Mouse (Mus musculus): ENCODE data around the gene Hoxa11.
A peak's percentile ranks its signal among the peaks of the same experiment; 100 is the strongest.

Gene Hoxa11

DNA sequence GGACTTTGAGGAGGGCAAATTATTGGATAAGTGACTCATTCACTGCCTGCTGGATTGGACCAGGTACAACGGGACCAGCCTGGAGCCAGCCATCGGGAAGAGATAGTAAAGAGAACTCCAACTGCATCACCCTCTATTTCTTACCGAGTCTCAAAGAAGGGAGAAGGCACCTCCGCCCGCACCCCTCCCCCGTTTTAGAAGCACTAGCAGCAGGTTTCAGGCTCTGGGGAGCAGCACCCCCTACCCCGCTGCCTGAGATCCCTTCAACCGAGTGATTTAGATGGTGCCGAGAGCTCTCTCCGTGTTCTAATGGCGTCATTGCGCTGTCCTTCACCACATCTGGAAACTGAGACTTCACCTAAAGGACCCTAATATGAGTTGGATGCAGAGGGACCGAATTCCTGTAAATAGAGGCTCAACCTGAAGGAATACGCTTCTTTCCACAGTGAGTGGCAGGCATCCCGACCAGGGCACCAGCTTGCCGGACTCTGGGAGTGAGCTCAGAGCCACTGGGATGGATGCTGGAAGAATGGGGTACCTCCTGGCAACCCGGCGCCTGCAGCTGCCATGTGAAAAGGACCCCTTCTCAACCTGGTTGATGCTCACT, 19.8 kb upstream of the Hoxa11 start:
- DNase-seq (ENCODE audit: low spot score in 2 of 2), result peak in 1 of 2 experiments; percentile 14

- peak in 1 of 2 experiments; percentile 9 for DNase-seq (ENCODE audit: low spot score in 2 of 2)
Measured at GRCm38 (mm10) chr6:52264106-52264790, 18.6 kb upstream of the Hoxa11 start.

DNA sequence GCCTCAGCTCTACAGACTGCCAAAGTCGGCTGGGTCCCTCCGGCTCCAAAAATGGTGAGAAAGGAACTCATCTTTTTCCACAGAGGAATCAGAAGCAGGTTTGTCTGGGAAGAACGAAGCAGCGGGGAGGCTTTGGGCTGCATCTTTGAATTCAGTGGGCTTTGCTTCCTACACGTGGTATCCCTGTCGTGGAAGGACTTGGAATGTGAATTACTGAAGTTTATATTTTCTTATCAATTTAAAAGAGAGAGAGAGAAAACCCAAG, 17.6 kb upstream of the Hoxa11 start:
- no peak for DNase-seq (ENCODE audit: low spot score in 2 of 2)

DNA sequence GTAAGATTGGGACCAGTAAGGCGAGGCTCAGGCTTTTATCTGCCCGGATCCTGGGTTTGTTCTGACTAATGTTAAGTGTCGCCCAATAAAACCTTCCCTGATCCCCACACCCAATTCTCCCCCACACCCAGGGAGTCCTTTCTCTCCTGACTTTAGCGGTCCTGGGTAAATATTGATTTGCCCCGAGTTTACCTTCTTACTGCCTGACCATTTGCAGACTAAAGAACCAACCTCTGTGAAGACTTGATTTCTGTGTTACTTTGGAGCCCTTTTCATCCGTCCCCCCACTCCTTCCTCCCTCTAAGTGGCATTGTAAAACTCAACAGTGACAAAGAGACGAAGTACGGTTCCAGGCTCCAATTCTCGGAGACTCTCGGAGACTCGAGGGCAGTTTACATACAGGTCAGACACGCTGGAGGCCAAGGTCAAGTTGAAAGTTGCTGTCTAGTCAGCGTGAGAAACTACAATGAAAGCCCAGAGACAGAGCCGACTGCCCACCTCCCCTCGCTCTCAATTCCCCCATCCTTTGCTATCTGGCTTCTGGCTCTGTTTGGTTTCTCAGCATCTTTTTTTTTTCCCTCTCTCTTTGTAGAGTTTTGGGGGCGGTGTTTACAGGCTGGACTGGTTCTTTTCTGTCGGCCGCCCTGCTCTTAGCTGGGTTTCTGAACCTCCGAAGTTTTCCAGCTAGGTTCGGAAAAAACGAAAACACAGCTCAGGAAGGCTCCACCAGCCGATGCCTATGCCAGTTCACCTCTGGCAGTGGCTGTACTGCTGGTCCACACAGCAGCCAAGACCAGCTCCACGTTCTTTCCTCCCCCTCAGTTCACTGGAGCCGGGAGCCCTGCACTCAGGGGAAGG, 17.1 kb upstream of the Hoxa11 start:
- peak in 1 of 2 experiments; percentile 10 for DNase-seq (ENCODE audit: low spot score in 2 of 2)

- peak in 1 of 2 experiments; percentile 16 for DNase-seq (ENCODE audit: low spot score in 2 of 2)
Measured at GRCm38 (mm10) chr6:52261751-52262462, 16.3 kb upstream of the Hoxa11 start.

GRCm38 (mm10) chr6:52260654-52261575, 15.3 kb upstream of the Hoxa11 start, which contains the start of gene Hoxa13:
Gene Hoxa13, minus strand, starts transcription at chr6:52260880.
- peak in 1 of 2 experiments; percentile 7 for DNase-seq (ENCODE audit: low spot score in 2 of 2)

DNA sequence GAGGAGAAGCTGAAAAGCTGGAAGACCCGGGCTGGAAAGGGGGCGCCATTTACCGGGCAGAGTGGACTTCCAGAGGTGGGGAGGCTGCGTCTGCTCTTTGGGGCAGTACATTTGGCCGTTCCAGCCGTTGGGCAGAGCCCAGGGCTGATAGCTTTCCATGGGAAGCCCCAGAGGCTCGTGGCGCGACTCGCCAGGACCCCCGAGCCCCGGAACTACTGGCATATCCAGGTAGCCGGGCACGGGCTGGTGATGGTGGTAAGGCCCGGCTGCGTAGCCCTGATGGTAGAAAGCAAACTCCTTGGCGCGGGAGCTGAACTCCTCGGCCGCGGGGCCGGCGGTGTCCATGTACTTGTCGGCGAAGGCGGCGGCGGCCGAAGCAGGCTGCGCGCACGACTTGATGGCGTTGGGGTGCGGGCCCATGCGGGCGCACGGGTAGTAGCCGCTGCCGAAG, 14.2 kb upstream of the Hoxa11 start:
- no peak for DNase-seq (ENCODE audit: low spot score in 2 of 2)

- no peak for DNase-seq (ENCODE audit: low spot score in 2 of 2)
Measured at GRCm38 (mm10) chr6:52259081-52259790, 13.6 kb upstream of the Hoxa11 start.

DNA sequence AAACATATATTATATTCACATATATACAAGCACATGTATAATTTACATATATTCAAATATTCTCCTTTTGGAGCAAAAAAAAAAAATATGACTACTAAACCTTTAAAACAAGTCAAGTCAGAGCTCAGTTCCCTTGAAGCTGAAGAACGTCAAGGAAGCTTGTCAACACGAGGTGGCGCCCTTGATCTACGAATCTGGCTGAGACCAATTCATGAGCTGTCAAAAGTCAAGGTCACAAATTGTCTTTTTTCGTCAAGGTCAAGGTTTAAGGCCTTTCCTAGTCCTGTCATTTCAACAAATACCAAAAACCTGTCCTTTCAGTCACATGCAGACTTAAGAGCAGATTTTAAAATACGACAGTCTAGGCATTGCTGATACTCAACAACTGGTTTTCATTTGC, 11.3 kb upstream of the Hoxa11 start:
- peak; percentile 65 to 84 for DNase-seq (ENCODE audit: low spot score in 2 of 2)

DNA sequence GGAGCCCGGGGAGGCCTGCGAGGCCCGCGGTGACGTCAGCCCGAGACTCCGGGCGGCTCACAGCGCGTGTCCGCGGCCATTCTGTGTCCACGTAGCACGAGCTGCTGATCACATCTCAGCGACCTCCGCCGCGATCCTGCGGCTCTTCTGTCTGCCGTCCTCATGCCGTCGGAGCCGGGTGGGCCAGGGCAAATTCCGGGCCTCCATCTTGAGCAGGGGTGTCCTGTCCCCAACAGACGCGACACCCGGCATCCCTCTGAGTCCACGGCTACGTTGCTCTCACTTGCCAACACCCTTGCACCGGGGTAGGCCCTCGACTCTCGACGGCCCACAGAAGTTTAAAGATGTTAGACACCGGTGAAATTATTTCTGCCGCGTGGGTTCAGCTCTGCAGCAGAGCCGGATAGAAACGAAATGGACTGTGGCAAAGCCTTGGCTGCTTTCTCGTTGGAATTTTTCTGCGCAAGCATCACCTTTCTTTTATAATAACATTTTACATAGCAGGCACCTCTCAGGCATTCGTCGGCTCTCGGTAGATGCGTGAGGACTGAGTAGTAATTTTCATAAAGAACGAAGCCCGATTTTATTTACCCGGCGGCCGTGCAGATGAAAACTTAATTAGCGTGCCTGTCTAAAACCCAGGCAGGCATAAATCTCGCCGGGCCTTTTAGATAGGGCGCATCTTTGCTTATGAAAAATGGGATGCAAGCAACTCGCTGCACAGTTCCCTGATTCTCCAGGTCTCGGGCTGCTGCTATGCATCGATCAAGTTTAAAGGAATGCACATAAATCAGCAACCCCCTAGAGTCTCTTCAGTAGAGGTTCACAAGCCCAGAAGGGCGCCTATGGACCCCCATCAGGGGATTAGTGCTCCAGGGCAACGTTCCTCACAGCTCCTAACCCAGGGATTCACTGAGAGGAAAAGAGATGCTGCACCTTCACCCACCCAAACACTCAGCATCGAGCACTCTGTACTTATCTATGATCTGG, 8.2 kb upstream of the Hoxa11 start:
- DNase-seq (ENCODE audit: low spot score in 2 of 2), result no peak

DNA sequence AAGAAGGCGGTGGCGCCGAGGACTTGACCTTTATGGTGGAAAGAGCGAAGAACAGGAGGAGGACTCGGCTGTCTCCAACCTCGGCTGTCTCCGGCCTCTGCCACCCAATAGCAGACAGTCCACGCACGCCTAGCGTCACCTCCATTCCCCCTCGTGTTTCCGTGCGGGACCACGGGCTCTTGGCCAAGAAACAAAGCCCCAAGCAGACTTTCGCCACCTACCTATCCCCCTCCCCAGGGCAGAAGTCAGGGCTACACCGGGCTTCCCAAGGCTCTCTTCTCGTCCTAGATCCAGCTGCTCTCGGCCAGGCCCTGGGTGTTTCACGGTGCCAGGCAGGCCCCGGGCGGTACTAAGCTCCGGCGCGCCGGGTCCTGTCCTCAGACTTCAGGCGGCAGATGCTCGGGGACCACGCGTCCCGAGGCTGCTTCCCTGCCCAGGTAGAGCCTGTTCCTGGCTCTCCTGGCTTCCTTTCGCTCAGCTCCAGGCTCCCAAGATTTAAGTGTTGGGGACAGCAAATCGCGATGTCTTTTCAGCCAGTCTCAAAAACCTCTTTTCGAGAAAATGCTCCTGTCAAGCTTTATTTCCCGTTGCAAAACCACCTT, 7.3 kb upstream of the Hoxa11 start:
- no peak for DNase-seq (ENCODE audit: low spot score in 2 of 2)

DNA sequence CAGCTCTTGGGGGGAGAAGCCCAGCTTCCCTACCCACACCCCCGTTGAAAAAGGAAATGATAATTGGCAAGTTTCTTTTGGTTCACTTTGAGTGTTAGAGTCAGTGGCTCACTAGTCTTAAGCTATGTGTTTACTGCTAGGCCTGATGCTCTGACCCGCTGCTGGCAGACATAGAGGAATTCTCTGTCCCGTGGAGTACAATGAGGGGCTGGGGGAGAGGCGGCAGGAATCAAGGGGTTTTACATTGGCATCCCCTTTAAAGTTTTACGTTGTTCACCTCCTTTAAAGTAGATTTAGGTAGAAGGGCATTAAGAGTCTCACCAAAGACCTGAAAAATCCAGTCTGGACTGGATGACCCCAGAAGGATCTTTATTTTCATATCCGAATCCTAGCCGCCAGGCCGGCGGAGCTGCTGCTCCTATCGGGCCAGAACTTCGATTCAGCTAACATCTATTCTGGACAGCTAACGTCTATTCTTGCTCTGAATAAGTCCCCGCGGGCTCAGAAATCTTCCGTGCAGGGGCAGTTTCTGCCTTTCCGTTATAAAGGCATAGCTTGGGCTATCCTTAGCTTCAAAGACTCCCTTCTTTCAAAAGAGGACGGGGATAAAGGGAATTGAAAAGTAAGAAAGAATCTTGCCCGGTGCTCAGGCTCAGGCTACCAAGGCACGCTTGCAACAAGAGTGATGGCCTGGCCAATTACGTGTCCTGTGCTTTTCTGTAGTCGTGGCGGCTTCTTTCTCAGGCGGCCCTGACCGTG, 6.6 kb upstream of the Hoxa11 start:
- DNase-seq (ENCODE audit: low spot score in 2 of 2), result no peak

DNA sequence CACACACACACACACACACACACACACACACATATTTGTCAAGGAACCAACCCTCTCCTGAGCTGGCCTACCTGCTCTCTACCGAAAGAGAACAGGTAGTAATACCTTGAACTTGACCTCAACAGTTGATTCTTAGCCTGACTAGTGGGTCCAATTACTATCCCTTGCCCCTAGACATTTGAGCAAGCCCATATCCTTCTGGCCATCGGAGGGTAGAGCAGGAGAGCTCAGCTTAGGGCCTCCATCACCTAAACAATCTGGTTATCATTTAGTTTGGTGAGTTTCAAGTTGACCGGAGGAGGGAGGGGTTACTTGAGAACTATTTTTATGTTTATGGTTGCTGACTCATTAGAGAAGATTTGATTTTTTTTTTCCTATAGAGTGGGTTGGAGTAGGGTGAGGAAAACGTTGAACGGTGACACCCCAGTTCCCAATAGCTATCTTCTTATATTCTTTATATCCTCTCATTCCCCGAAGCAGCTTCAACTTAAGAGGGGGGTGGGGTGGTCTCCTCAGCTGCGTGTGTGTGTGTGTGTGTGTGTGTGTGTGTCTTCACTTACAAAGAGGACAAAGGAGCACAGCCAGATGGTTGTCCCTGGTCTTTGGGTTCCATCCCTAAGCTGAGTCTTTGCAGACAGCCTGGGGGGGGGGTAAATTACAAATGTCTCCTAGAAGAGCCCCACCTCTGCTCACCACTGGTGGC, 5.7 kb upstream of the Hoxa11 start:
- peak in 1 of 2 experiments; percentile 14 for DNase-seq (ENCODE audit: low spot score in 2 of 2)

- DNase-seq (ENCODE audit: low spot score in 2 of 2), result peak in 1 of 2 experiments; percentile 6
Measured at GRCm38 (mm10) chr6:52249826-52250225, 4.2 kb upstream of the Hoxa11 start.

DNA sequence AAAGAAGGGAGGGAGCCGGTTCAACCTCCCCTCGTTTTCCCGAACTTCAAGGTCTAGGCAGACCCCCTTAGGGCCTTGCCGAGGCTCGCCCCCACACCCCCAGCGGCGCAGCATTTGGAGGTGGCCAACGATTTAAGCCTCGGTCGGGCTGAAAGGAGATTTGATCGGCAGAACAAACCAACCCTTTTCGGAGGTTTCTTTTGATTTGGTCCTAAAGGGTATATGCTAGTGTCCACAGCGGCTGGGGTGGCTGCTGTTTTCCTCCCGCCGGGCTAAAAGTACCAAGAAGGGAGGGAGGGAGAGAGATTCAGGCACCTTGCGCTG, 3.8 kb upstream of the Hoxa11 start:
- peak in 1 of 2 experiments; percentile 16 for DNase-seq (ENCODE audit: low spot score in 2 of 2)

DNA sequence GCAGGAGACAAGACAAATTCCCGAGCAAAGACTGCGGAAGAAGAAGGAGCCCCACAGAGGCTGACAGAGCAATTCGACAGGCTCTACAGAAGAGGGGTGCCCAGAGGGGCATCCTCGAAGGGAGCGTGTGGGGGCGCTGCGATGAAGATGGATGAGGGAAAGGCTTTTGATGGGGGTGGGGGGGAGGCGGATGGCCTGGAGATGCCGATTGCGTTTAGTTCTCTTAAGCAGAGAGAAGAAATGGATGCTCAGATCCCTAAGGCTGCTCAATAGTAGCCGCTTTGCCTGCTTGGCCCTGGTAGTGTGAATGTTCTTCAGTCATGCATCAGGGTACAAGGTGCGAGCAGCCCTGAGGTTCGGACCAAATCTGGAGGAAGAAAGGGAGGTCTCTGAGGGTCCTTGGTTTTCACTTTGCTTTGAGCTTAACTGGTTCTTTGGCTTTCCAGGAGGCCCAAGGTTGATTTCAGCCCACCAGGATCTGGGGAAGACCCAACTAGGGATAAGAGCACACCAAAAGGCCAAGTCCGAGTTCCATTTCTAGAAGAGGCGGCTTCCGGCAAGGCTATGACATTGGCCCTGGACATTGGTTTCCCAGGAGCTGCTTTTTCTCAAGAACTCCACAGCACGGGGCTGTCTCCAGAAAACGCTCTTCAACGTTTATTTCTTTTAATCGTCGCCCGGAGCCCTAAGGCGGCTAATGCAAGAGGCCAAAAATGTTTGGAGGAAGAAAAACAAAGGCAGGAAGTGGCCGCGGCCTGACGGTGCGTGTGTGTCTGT, 3.2 kb upstream of the Hoxa11 start:
- DNase-seq (ENCODE audit: low spot score in 2 of 2), result peak in 1 of 2 experiments; percentile 16

Measured in cerebellum, postnatal 4 days (tissue).